Mouse (Mus musculus) heart, adult 18-20 months (tissue): Measurements from ENCODE around the gene Smarca2. TPM values are rescaled to one million over a fixed set of nuclear protein-coding genes. Genes with fewer than 3 reads are reported as not detected.

Source experiments
- DNase-seq, 2 experiments: peaks; one replicate each; pipeline ENCODE4 v3.0.0; 2021 to 2022; ENCODE audit warnings: mixed read lengths in 1 of 2
- total RNA-seq, 2 experiments: library from RNA; stranded (reverse); gene quantifications; 2 replicates each; pipeline ENCODE4 v1.2.3; 2021

The Smarca2 gene
- total RNA-seq, 2 experiments from 2014 or later = 68.5 to 70.4 TPM

- DNase-seq = peak; percentile 71 to 80
Measured at GRCm38 (mm10) chr19:26747571-26748539, 143.0 kb downstream of the Smarca2 start.

GRCm38 (mm10) chr19:26748676-26749075, 143.8 kb downstream of the Smarca2 start:
- no peak for DNase-seq

- peak in 1 of 2 experiments; percentile 55 for DNase-seq
Measured at GRCm38 (mm10) chr19:26749427-26750137, 144.7 kb downstream of the Smarca2 start.

GRCm38 (mm10) chr19:26752611-26753163, 147.8 kb downstream of the Smarca2 start:
- no peak for DNase-seq

GRCm38 (mm10) chr19:26753266-26753872, 148.5 kb downstream of the Smarca2 start:
- DNase-seq = no peak

DNA sequence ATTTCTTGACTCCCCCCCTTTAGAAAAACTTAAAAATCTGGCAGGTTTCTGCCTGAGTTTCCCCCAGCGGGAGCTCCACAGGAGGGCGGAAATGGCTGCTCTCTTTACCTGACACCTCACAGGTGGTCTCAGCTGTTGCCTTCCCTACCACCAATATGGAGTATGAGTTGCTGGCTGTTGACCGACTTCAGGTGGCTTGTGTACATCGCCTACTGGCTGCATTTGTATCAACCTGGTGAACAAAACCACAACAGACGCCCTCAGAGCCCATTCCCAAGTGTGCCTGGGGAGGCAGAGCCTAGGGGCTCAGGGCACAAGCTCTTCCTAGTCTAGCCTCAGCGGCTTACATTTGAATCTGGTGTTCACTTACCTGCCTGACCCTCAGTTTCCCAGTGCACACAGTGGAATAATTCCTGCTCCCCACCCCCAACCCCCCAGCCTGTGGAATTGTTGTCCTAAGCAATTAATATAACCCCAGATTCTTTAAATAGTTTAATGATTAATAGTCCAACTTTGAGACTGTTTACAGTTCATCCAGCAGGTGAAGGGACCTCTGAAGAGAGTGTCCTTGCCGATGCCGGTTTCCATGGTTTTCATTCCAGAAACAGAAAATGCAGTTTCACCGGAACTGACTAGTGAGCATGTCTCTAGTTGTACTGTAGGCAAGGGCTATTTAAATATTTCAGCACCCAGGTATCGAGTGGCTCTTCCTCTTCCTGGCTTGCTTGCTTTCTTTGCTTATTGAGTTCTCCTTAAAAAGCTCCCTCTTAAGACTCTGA, 149.4 kb downstream of the Smarca2 start:
- DNase-seq = no peak

DNA sequence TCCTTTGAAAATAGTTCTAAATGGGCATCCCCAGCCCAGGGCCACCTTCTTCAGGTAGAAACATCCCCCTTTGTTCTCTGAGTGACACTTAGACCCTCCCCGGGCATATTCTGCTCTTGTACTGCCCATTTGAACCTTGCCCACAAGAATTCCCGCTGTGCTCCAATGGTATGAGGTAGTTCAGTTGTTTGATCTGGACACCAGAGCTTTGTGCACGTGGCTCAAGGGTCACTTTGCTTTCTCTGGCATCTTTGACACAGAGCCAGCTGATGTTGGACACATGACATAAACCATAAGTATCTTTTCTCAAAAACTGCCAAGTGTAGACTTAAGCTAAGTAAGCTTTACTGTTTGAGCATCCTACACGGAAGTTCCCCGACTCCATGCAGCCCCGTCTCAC, 151.1 kb downstream of the Smarca2 start:
- DNase-seq = no peak

DNA sequence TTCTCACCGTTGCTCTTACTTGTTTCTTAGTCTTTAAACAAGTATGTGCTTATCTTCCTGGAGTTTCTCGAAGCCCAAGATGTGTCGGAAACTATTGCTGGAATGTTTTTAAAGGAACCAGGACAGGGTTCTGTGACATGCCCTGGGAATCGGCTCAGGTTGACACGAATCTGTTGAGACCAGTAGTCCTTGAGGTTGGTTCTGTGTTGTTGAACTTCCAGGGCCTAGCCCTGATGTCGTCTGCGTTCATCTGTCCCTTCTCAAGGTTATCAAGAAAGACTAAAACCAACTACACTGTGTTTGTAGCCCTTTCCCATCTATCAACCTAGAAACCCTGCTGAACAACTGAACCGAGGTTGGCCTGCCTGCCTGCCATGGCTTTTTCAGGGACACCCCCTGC, 151.5 kb downstream of the Smarca2 start:
- DNase-seq = no peak

DNA sequence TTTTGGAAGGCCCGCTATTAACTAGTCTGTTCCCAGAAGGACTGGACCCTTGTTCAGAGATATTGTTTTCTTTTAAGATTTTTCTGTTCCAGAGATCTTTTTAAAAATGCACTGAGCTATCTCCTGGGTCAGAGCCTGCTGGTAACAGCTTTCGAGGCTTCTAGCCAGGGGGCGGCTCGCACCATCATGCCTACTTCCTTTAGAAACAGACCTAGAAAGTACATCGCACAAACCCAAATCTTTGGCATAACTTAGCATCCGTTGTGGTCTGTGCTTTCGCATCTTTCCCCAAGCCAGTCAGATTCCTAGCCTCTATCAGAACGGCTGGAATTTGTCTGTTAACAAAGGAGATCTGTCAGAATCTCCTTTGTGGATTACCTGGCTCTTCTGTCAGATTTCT, 153.3 kb downstream of the Smarca2 start:
- DNase-seq = peak in 1 of 2 experiments; percentile 24

DNA sequence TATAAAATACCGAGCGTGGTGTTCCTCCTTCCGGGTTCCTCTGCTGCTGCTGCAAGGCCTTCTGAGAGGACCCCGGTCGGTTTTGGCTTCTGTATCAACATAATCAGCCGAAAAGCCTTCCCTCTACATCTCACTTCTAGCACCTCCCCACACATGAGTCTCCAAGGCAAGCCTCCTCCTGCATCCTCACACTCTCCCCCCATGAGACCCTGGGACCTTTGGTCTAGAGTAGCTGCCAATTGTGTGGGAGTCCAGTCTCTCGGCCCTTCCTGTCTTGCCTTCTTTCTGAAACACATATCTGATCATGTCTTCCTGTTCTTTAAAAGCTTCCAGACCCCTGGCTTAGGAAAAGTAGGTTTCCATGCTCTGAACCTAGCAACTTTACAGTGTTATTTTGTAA, 153.8 kb downstream of the Smarca2 start:
- peak; percentile 41 to 61 for DNase-seq

DNA sequence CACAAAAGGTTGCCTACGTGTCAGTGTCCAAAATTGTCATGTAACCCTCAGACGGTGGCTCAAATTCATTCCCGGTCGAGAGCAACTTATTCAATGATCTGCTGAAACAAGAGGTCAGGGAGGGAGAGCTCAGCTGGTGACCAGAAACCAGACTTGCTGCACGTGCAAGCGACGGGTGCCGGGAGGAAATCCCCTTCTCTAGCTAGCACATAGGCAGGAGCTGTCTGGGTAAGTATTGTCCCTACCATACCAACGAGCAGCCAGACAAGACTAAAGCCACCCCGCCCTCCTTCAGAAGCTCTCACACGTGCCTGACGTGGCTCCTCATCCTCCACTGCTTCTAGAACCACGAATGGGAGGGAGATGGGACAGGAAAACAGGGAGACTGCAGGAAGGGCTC, 154.4 kb downstream of the Smarca2 start:
- no peak for DNase-seq

GRCm38 (mm10) chr19:26761257-26761656, 156.4 kb downstream of the Smarca2 start:
- no peak for DNase-seq

DNA sequence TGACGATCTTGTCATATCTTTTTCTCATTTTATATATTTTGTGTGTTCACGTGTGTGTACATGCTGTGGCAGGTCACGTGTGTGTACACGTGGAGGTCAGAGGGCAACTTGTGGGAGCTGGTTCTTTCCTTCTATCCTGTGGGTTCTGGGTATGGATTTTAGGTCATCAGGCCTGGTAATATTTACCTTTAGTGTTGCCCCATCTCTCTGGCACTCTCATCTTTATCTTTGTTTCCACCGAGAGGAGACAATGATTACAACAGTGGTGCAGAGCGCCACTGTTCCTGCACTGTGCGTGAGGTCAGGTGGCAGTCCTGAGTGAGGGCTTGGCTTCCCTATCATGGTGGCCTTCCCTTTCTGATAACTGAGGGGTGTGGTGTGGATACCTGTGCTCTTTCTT, 160.6 kb downstream of the Smarca2 start:
- DNase-seq = no peak

DNA sequence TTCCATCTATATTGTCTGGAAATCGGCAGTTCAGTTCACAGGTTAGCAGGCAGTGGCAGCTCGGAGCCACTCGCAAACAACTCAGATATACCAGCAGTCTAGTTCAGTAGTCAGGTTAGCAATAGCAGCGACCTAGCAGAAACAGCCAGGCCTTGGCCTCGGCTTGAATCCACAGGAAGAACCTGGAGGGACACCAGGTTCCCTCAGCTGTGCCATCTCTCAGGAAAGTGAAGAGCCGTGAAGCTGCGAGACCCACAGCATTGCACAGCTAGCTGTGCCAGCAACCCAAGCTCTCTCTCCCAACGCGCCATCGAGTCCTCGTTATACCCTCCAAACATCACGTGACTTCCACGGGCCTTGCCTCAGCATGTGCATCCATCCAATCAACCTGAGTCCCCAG, 162.6 kb downstream of the Smarca2 start:
- DNase-seq = no peak

DNA sequence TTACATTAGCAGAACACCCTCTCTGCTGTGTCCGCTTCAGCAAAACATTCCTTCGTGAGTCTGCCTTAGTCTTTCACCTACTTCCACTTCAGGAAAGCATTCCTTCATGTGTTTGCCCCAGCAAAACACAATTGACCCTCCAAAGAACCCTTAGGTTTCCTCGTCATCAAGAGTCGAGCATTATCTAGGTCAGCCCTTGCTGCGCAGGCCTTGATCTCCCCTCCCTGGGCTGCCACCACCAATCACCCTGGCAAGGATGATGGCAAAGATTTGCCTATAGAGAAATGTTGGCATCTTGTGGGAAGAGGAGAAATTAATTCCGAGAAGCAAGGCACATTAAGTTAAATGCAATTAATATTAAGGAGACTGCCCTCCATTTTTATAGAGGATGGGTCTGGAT, 163.1 kb downstream of the Smarca2 start:
- no peak for DNase-seq

GRCm38 (mm10) chr19:26768846-26769245, 164.0 kb downstream of the Smarca2 start:
- DNase-seq = no peak

GRCm38 (mm10) chr19:26769609-26770500, 165.0 kb downstream of the Smarca2 start:
- DNase-seq = no peak

- DNase-seq = no peak
Measured at GRCm38 (mm10) chr19:26770592-26770991, 165.7 kb downstream of the Smarca2 start.

GRCm38 (mm10) chr19:26772051-26772583, 167.3 kb downstream of the Smarca2 start:
- DNase-seq = no peak
